18 mouse cellular contexts compared by ENCODE assay signal in the genomic region with DNA sequence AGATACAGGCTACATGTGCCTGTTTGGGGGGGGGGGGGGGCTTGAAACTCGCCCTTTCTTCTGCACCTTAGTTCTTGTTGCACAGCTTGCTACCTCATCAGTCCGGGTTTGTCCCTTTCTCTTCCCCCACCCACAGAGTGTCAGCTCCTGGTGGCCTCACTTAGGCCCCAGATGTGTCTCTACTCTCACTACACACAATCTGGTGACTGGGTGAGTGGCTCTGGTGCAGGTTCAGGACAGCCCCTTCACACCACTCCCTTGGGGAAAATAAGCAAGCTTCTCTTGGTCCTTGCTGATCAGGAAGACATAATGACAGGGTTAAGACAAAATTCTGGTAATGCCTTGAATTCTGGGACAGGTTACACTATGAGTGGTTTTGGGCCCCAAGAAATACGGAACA.
"Had no signal": no experiment of that assay in that cellular context is flagged by ENCODE, and none has a peak within 500 bp of the region (broad histone marks: within the 10 kb centered on the region; RNA-seq: fewer than 3 reads in every experiment).

No protein-coding gene starts in this region.

- H3K36me3 ChIP-seq: kidney, embryonic 15.5 days; limb, embryonic 12.5 days; limb, embryonic 15.5 days; midbrain, embryonic 10.5 days; midbrain, embryonic 13.5 days; stomach, embryonic 15.5 days had no signal

- DNase-seq: kidney, adult 8-10 months; kidney, postnatal 10 days; kidney, postnatal 4 days; left cerebral cortex, postnatal 4 days; liver, postnatal 0 days; lung, embryonic 14.5 days; lung, postnatal 36 days had no signal

- H3K9me3 ChIP-seq: kidney, embryonic 15.5 days; limb, embryonic 12.5 days; limb, embryonic 15.5 days; megakaryocyte, embryonic 14.5 days; midbrain, embryonic 10.5 days; midbrain, embryonic 13.5 days; stomach, embryonic 15.5 days had no signal

- H3K27ac ChIP-seq: kidney, embryonic 15.5 days; limb, embryonic 12.5 days; limb, embryonic 15.5 days; liver, embryonic 14.5 days; midbrain, embryonic 10.5 days; midbrain, embryonic 13.5 days; stomach, embryonic 15.5 days had no signal

- ATAC-seq: liver, postnatal 0 days; lung, postnatal 0 days; midbrain, embryonic 13.5 days; midbrain, embryonic 16.5 days had no signal

- H3K9ac ChIP-seq: kidney, embryonic 15.5 days; limb, embryonic 12.5 days; limb, embryonic 15.5 days; liver, embryonic 14.5 days; liver, postnatal 0 days; lung, embryonic 14.5 days; midbrain, embryonic 13.5 days; stomach, embryonic 15.5 days had no signal

- H3K4me1 ChIP-seq: kidney, embryonic 15.5 days; limb, embryonic 12.5 days; midbrain, embryonic 13.5 days; stomach, embryonic 15.5 days had no signal

- H3K27me3 ChIP-seq: kidney, embryonic 15.5 days; limb, embryonic 12.5 days; limb, embryonic 15.5 days; midbrain, embryonic 13.5 days; stomach, embryonic 15.5 days had no signal

- H3K4me2 ChIP-seq: kidney, embryonic 15.5 days; limb, embryonic 12.5 days; limb, embryonic 15.5 days; liver, embryonic 11.5 days; lung, embryonic 14.5 days; midbrain, embryonic 13.5 days; stomach, embryonic 15.5 days had no signal

- H3K4me3 ChIP-seq: kidney, embryonic 15.5 days; limb, embryonic 12.5 days; limb, embryonic 15.5 days; megakaryocyte, embryonic 14.5 days; midbrain, embryonic 10.5 days; midbrain, embryonic 13.5 days; stomach, embryonic 15.5 days had no signal
